Mouse (Mus musculus) left cerebral cortex, postnatal 36 days (tissue): ENCODE measurements around the gene Fam178b. TPM values are rescaled to one million over a fixed set of nuclear protein-coding genes. Genes with fewer than 3 reads are reported as not detected.
A peak's percentile ranks its signal among the peaks of the same experiment; 100 is the strongest.

Experiments used
- DNase-seq, 2 experiments: peaks; one replicate each; pipeline ENCODE4 v3.0.0; 2021 to 2022; ENCODE audit warnings: low spot score in 2 of 2, mixed read lengths in 1 of 2
- intact Hi-C: fragments of 180-260 bp; cut with DNase I; formaldehyde crosslinking; loops from one replicate; pipeline ENCODE4 v1.15.1; 2025
- total RNA-seq, 2 experiments: library from RNA; stranded (reverse); gene quantifications; 2 replicates each; pipeline ENCODE4 v1.2.3; 2021

Gene Fam178b
- not detected for total RNA-seq

GRCm38 (mm10) chr1:36682620-36683355, at the start of gene Fam178b:
TSS of gene Fam178b (minus strand) at chr1:36683183.
- intact Hi-C loops = no loop called here
- DNase-seq = no peak

GRCm38 (mm10) chr1:36724057-36724431, 41.1 kb upstream of the Fam178b start:
- no peak for DNase-seq
- intact Hi-C loops = no loop called here

- intact Hi-C loops = no loop called here
- no peak for DNase-seq
Measured at GRCm38 (mm10) chr1:36723146-36724056, 40.4 kb upstream of the Fam178b start.

GRCm38 (mm10) chr1:36718786-36719185, 35.8 kb upstream of the Fam178b start:
- no peak for DNase-seq
- intact Hi-C loops = no loop called here

- no peak for DNase-seq
- intact Hi-C loops = no loop called here
Measured at GRCm38 (mm10) chr1:36714311-36714710, 31.3 kb upstream of the Fam178b start, which contains the start of gene Actr1b. TSS of gene Actr1b (minus strand) at chr1:36714422.

- intact Hi-C loops = no loop called here
- DNase-seq = no peak
Measured at GRCm38 (mm10) chr1:36711104-36711503, 28.1 kb upstream of the Fam178b start.

- intact Hi-C loops = no loop called here
- DNase-seq = peak; percentile 97
Measured at GRCm38 (mm10) chr1:36709854-36710280, 26.9 kb upstream of the Fam178b start, which contains the start of gene 4933424G06Rik. TSS of gene 4933424G06Rik (plus strand) at chr1:36710149.

- peak; percentile 44 to 47 for DNase-seq
- intact Hi-C loops = no loop called here
Measured at GRCm38 (mm10) chr1:36709055-36709853, 26.3 kb upstream of the Fam178b start.

- DNase-seq = no peak
- intact Hi-C loops = no loop called here
Measured at GRCm38 (mm10) chr1:36708626-36709025, 25.6 kb upstream of the Fam178b start.

GRCm38 (mm10) chr1:36707797-36708196, 24.8 kb upstream of the Fam178b start:
- DNase-seq = no peak
- intact Hi-C loops = no loop called here

- intact Hi-C loops = no loop called here
Measured at GRCm38 (mm10) chr1:36707166-36707565, 24.2 kb upstream of the Fam178b start.

GRCm38 (mm10) chr1:36697030-36697429, 14.0 kb upstream of the Fam178b start:
- intact Hi-C loops = no loop called here
- no peak for DNase-seq

More at GRCm38 (mm10) chr1:36707166-36707565, 24.2 kb upstream of the Fam178b start:
- DNase-seq = peak in 1 of 2 experiments; percentile 57

- no peak for DNase-seq
- intact Hi-C loops = no loop called here
Measured at GRCm38 (mm10) chr1:36696411-36696810, 13.4 kb upstream of the Fam178b start.

- DNase-seq = no peak
- intact Hi-C loops = no loop called here
Measured at GRCm38 (mm10) chr1:36694871-36695270, 11.9 kb upstream of the Fam178b start.

- peak; percentile 94 to 96 for DNase-seq
- intact Hi-C loops = no loop called here
Measured at GRCm38 (mm10) chr1:36691271-36692155, 8.5 kb upstream of the Fam178b start, which contains the start of gene Cox5b. TSS of gene Cox5b (plus strand) at chr1:36691449.

GRCm38 (mm10) chr1:36690671-36691235, 7.8 kb upstream of the Fam178b start:
- intact Hi-C loops = no loop called here
- DNase-seq = no peak

- intact Hi-C loops = loop anchor here (2.0 kb wide), 1 partner anchor 137 kb away; the partner anchor contains the start of gene Ankrd39
- DNase-seq = peak; percentile 61 to 77
Measured at GRCm38 (mm10) chr1:36683810-36684467, 956 bp upstream of the Fam178b start.

- no peak for DNase-seq
- intact Hi-C loops = no loop called here
Measured at GRCm38 (mm10) chr1:36680893-36681292, 2.1 kb downstream of the Fam178b start.
